Mouse (Mus musculus): ENCODE data around the gene 1810037I17Rik. TPM values are rescaled to one million over a fixed set of nuclear protein-coding genes. Genes with fewer than 3 reads are reported as not detected.

Gene 1810037I17Rik
- polyA plus RNA-seq, 1 experiment from 2014 or later: 97.3 TPM

GRCm38 (mm10) chr3:122950129-122950528, 26.1 kb downstream of the 1810037I17Rik start:
- no peak overlapping the region for H3K9ac ChIP-seq
- H3K4me2 ChIP-seq: no peak overlapping the region
- no peak for ATAC-seq (ENCODE audit: low FRiP score)
- H3K36me3 ChIP-seq: peaks cover 26% of the 10 kb centered on the region
- H3K4me3 ChIP-seq: no peak overlapping the region
- H3K27me3 ChIP-seq: no peaks in the 10 kb centered on the region
- 95% methylated on average over 2 of the region's 2 CpGs for WGBS
- no peak overlapping the region for H3K27ac ChIP-seq
- H3K9me3 ChIP-seq: no peaks in the 10 kb centered on the region
- no peaks in the 10 kb centered on the region for H3K4me1 ChIP-seq (replicated peaks)

- H3K36me3 ChIP-seq: peaks cover 16% of the 10 kb centered on the region
- no peaks in the 10 kb centered on the region for H3K4me1 ChIP-seq (replicated peaks)
- H3K9me3 ChIP-seq: no peaks in the 10 kb centered on the region
- H3K27me3 ChIP-seq: no peaks in the 10 kb centered on the region
- H3K27ac ChIP-seq: no peak overlapping the region
- no peak overlapping the region for H3K4me3 ChIP-seq
- no peak for ATAC-seq (ENCODE audit: low FRiP score)
- 91% methylated on average over 5 of the region's 5 CpGs for WGBS
- H3K4me2 ChIP-seq: no peak overlapping the region
- H3K9ac ChIP-seq: no peak overlapping the region
These were observed 40.3 kb downstream of the 1810037I17Rik start for GRCm38 (mm10) chr3:122964301-122964700.

- H3K27ac ChIP-seq: no peak overlapping the region
- no peak overlapping the region for H3K4me2 ChIP-seq
- no peak overlapping the region for H3K9ac ChIP-seq
- no peak for ATAC-seq (ENCODE audit: low FRiP score)
- H3K4me3 ChIP-seq: no peak overlapping the region
- H3K36me3 ChIP-seq: peaks cover 10% of the 10 kb centered on the region
- 93% methylated on average over 9 of the region's 9 CpGs for WGBS
- no peaks in the 10 kb centered on the region for H3K27me3 ChIP-seq
- no peaks in the 10 kb centered on the region for H3K9me3 ChIP-seq
- H3K4me1 ChIP-seq (replicated peaks): no peaks in the 10 kb centered on the region
These were observed 44.4 kb downstream of the 1810037I17Rik start for GRCm38 (mm10) chr3:122968391-122968790.

GRCm38 (mm10) chr3:122972126-122972822, 48.3 kb downstream of the 1810037I17Rik start:
- Histone ChIP-seq H3K4me3 (no peak overlapping the region), H3K27ac (no peak overlapping the region), H3K9me3 (no peaks in the 10 kb centered on the region), H3K27me3 (no peaks in the 10 kb centered on the region), H3K36me3 (peaks cover 7% of the 10 kb centered on the region), H3K4me2 (no peak overlapping the region), H3K4me1 (replicated peaks) (no peaks in the 10 kb centered on the region), H3K9ac (no peak overlapping the region)
- ATAC-seq (ENCODE audit: low FRiP score): no peak
- WGBS: 71% methylated on average over 3 of the region's 3 CpGs

DNA sequence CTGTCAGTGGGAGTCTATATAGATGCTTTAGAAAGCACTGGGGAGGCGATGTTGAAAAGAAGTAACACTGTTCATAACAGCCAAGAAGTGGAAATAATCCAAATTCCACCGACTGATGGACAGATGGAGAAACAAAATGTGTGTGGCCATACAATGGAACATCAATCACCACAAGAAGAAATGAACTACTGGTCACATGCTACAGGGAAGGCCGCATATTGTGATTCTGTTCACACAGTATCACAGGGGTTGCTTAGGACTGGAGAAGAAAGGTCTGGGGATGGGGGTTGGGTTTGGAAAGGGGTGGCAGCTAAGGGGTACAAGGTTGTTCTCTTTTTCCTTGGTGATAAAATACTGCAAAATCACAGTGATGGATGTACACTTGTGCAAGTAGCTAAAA, 50.8 kb downstream of the 1810037I17Rik start:
- no peaks in the 10 kb centered on the region for H3K4me1 ChIP-seq (replicated peaks)
- no peak overlapping the region for H3K4me2 ChIP-seq
- no peaks in the 10 kb centered on the region for H3K36me3 ChIP-seq
- no peak for ATAC-seq (ENCODE audit: low FRiP score)
- 51% methylated on average over 3 of the region's 3 CpGs for WGBS
- H3K9me3 ChIP-seq: no peaks in the 10 kb centered on the region
- H3K27ac ChIP-seq: no peak overlapping the region
- H3K4me3 ChIP-seq: no peak overlapping the region
- no peak overlapping the region for H3K9ac ChIP-seq
- no peaks in the 10 kb centered on the region for H3K27me3 ChIP-seq

DNA sequence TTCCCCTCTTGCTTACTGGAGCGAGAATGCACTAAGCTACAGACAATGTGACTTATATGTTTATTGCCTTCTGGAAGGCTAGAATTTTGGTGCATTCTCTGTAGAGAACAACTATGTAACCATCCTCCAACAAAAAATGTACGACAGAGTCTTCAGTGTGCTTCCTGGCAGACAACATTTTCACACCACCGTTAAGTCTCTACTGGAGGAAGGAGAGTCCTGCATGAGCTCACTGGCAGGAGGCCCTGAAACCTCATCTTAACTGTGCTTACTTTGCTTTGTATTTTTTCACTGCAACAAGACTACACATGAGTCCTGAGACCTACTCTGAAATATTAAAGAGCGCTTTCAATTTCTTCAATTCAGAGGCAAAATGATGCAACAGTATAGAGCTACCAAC, 51.4 kb downstream of the 1810037I17Rik start:
- Histone ChIP-seq H3K9me3 (no peaks in the 10 kb centered on the region), H3K36me3 (no peaks in the 10 kb centered on the region), H3K27me3 (no peaks in the 10 kb centered on the region), H3K4me2 (no peak overlapping the region), H3K4me1 (replicated peaks) (no peaks in the 10 kb centered on the region), H3K4me3 (no peak overlapping the region), H3K9ac (no peak overlapping the region), H3K27ac (no peak overlapping the region)
- WGBS: 82% methylated on average over 4 of the region's 4 CpGs
- ATAC-seq (ENCODE audit: low FRiP score): no peak

Other genes starting within 250 kb of the 1810037I17Rik start
- 2.3 and 2.6 TPM in 2 replicates for gene Pde5a, start 195.3 kb upstream of the 1810037I17Rik start, polyA plus RNA-seq (2015; fragmentation: Nextera tagmentation; extraction: Ambion mirVana)
- gene Fabp2, start 29.1 kb upstream of the 1810037I17Rik start, polyA plus RNA-seq (2015; fragmentation: Nextera tagmentation; extraction: Ambion mirVana): not detected in 2 replicates
- gene Gm10959, start 4.8 kb upstream of the 1810037I17Rik start, polyA plus RNA-seq (2015; fragmentation: Nextera tagmentation; extraction: Ambion mirVana): not detected in 2 replicates
- 7.5 and 9.4 TPM in 2 replicates for gene Usp53, start 60.3 kb downstream of the 1810037I17Rik start, polyA plus RNA-seq (2015; fragmentation: Nextera tagmentation; extraction: Ambion mirVana)
- 0.47 and 0.52 TPM in 2 replicates for gene Myoz2, start 110.8 kb downstream of the 1810037I17Rik start, polyA plus RNA-seq (2015; fragmentation: Nextera tagmentation; extraction: Ambion mirVana)